Mouse (Mus musculus): ENCODE data around the gene Card9. TPM values are rescaled to one million over a fixed set of nuclear protein-coding genes. Genes with fewer than 3 reads are reported as not detected.

The Card9 gene
- polyA plus RNA-seq, 2 experiments = 2.3 to 6.8 TPM

- ATAC-seq (ENCODE audit: insufficient read depth) (no peak), DNase-seq (ENCODE audit: low read depth in 3 of 3, low spot score in 3 of 3) (no peak)
- no peak overlapping the region for H3K27ac ChIP-seq
- no peaks in the 10 kb centered on the region for H3K4me1 ChIP-seq (replicated peaks; ENCODE audit: control insufficient read depth in 2 of 2, insufficient read depth in 2 of 2, low read length in 1 of 2)
- no peaks in the 10 kb centered on the region for H3K9me3 ChIP-seq (ENCODE audit: control insufficient read depth, low read length)
- no peak overlapping the region for H3K4me3 ChIP-seq (ENCODE audit: insufficient read depth in 1 of 2, low read depth in 2 of 2, low read length in 2 of 2)
- H3K4me2 ChIP-seq (ENCODE audit: low read depth) = peak overlapping the region; percentile 64
- H3K36me3 ChIP-seq (replicated peaks; ENCODE audit: control insufficient read depth, insufficient read depth, low read depth) = no peaks in the 10 kb centered on the region
- 59% methylated on average over 13 of the region's 13 CpGs for WGBS (ENCODE audit: insufficient replicate concordance)
- H3K27me3 ChIP-seq (ENCODE audit: control insufficient read depth, insufficient read depth, low read length) = no peaks in the 10 kb centered on the region
- H3K9ac ChIP-seq (replicated peaks) = no peak overlapping the region
- no peak for TF ChIP-seq EP300 (IDR thresholded peaks at IDR 0.05; ENCODE audit: low read depth)
- TF ChIP-seq CTCF (IDR thresholded peaks at IDR 0.05; ENCODE audit: low read depth) = no peak
Observed at GRCm38 (mm10) chr2:26314281-26315071, 46.2 kb downstream of the Card9 start.

- H3K27ac ChIP-seq = no peak overlapping the region
- no peaks in the 10 kb centered on the region for H3K4me1 ChIP-seq (replicated peaks; ENCODE audit: control insufficient read depth in 2 of 2, insufficient read depth in 2 of 2, low read length in 1 of 2)
- H3K4me2 ChIP-seq (ENCODE audit: low read depth) = no peak overlapping the region
- no peak for TF ChIP-seq EP300 (IDR thresholded peaks at IDR 0.05; ENCODE audit: low read depth)
- TF ChIP-seq CTCF (IDR thresholded peaks at IDR 0.05; ENCODE audit: low read depth) = no peak
- no peaks in the 10 kb centered on the region for H3K27me3 ChIP-seq (ENCODE audit: control insufficient read depth, insufficient read depth, low read length)
- no peaks in the 10 kb centered on the region for H3K36me3 ChIP-seq (replicated peaks; ENCODE audit: control insufficient read depth, insufficient read depth, low read depth)
- H3K9me3 ChIP-seq (ENCODE audit: control insufficient read depth, low read length) = no peaks in the 10 kb centered on the region
- 77% methylated on average over 1 of the region's 1 CpGs for WGBS (ENCODE audit: insufficient replicate concordance)
- no peak for DNase-seq (ENCODE audit: low read depth in 3 of 3, low spot score in 3 of 3)
- no peak for ATAC-seq (ENCODE audit: insufficient read depth)
- H3K9ac ChIP-seq (replicated peaks) = no peak overlapping the region
- H3K4me3 ChIP-seq (ENCODE audit: insufficient read depth in 1 of 2, low read depth in 2 of 2, low read length in 2 of 2) = no peak overlapping the region
Observed at GRCm38 (mm10) chr2:26313394-26313793, 47.3 kb downstream of the Card9 start.

- Histone ChIP-seq H3K4me1 (replicated peaks; ENCODE audit: control insufficient read depth in 2 of 2, insufficient read depth in 2 of 2, low read length in 1 of 2) (no peaks in the 10 kb centered on the region), H3K4me3 (ENCODE audit: insufficient read depth in 1 of 2, low read depth in 2 of 2, low read length in 2 of 2) (no peak overlapping the region), H3K9me3 (ENCODE audit: control insufficient read depth, low read length) (no peaks in the 10 kb centered on the region), H3K9ac (replicated peaks) (no peak overlapping the region), H3K36me3 (replicated peaks; ENCODE audit: control insufficient read depth, insufficient read depth, low read depth) (no peaks in the 10 kb centered on the region), H3K4me2 (ENCODE audit: low read depth) (no peak overlapping the region), H3K27ac (no peak overlapping the region), H3K27me3 (ENCODE audit: control insufficient read depth, insufficient read depth, low read length) (no peaks in the 10 kb centered on the region)
- no peak for TF ChIP-seq EP300 (IDR thresholded peaks at IDR 0.05; ENCODE audit: low read depth)
- TF ChIP-seq CTCF (IDR thresholded peaks at IDR 0.05; ENCODE audit: low read depth) = peak; percentile 43
- ATAC-seq (ENCODE audit: insufficient read depth) (no peak), DNase-seq (ENCODE audit: low read depth in 3 of 3, low spot score in 3 of 3) (no peak)
- WGBS (ENCODE audit: insufficient replicate concordance) = 42% methylated on average over 2 of the region's 2 CpGs
Observed at GRCm38 (mm10) chr2:26312812-26313211, 47.9 kb downstream of the Card9 start.

- no peak for TF ChIP-seq EP300 (IDR thresholded peaks at IDR 0.05; ENCODE audit: low read depth)
- no peak for TF ChIP-seq CTCF (IDR thresholded peaks at IDR 0.05; ENCODE audit: low read depth)
- H3K9me3 ChIP-seq (ENCODE audit: control insufficient read depth, low read length) = no peaks in the 10 kb centered on the region
- ATAC-seq (ENCODE audit: insufficient read depth) = no peak
- no peak overlapping the region for H3K4me2 ChIP-seq (ENCODE audit: low read depth)
- DNase-seq (ENCODE audit: low read depth in 3 of 3, low spot score in 3 of 3) = no peak
- H3K27ac ChIP-seq = no peak overlapping the region
- no peaks in the 10 kb centered on the region for H3K36me3 ChIP-seq (replicated peaks; ENCODE audit: control insufficient read depth, insufficient read depth, low read depth)
- no peaks in the 10 kb centered on the region for H3K27me3 ChIP-seq (ENCODE audit: control insufficient read depth, insufficient read depth, low read length)
- no peak overlapping the region for H3K9ac ChIP-seq (replicated peaks)
- WGBS (ENCODE audit: insufficient replicate concordance) = 37% methylated on average over 5 of the region's 5 CpGs
- H3K4me1 ChIP-seq (replicated peaks; ENCODE audit: control insufficient read depth in 2 of 2, insufficient read depth in 2 of 2, low read length in 1 of 2) = no peaks in the 10 kb centered on the region
- no peak overlapping the region for H3K4me3 ChIP-seq (ENCODE audit: insufficient read depth in 1 of 2, low read depth in 2 of 2, low read length in 2 of 2)
Observed at GRCm38 (mm10) chr2:26311936-26312335, 48.8 kb downstream of the Card9 start.

- TF ChIP-seq EP300 (IDR thresholded peaks at IDR 0.05; ENCODE audit: low read depth) (no peak), CTCF (IDR thresholded peaks at IDR 0.05; ENCODE audit: low read depth) (no peak)
- no peak for ATAC-seq (ENCODE audit: insufficient read depth)
- no peak overlapping the region for H3K4me3 ChIP-seq (ENCODE audit: insufficient read depth in 1 of 2, low read depth in 2 of 2, low read length in 2 of 2)
- no peaks in the 10 kb centered on the region for H3K27me3 ChIP-seq (ENCODE audit: control insufficient read depth, insufficient read depth, low read length)
- no peaks in the 10 kb centered on the region for H3K9me3 ChIP-seq (ENCODE audit: control insufficient read depth, low read length)
- no peaks in the 10 kb centered on the region for H3K4me1 ChIP-seq (replicated peaks; ENCODE audit: control insufficient read depth in 2 of 2, insufficient read depth in 2 of 2, low read length in 1 of 2)
- WGBS (ENCODE audit: insufficient replicate concordance) = 51% methylated on average over 10 of the region's 10 CpGs
- no peak for DNase-seq (ENCODE audit: low read depth in 3 of 3, low spot score in 3 of 3)
- no peaks in the 10 kb centered on the region for H3K36me3 ChIP-seq (replicated peaks; ENCODE audit: control insufficient read depth, insufficient read depth, low read depth)
- H3K4me2 ChIP-seq (ENCODE audit: low read depth) = no peak overlapping the region
- H3K27ac ChIP-seq = no peak overlapping the region
- H3K9ac ChIP-seq (replicated peaks) = no peak overlapping the region
Observed at GRCm38 (mm10) chr2:26309739-26310138, 51.0 kb downstream of the Card9 start.

Measured in liver, embryonic 14.5 days (tissue).